Mouse (Mus musculus) cerebellum, adult 18-20 months (tissue): ENCODE measurements at regions not wholly inside any gene's neighbourhood (a gene's known extent, or its start where the extent isn't known, plus 50 kb on each side); places are given as distances from the start of the nearest gene placed in this dataset.

Experiments
- DNase-seq, 2 experiments: peaks; one replicate each; pipeline ENCODE4 v3.0.0; 2021

DNA sequence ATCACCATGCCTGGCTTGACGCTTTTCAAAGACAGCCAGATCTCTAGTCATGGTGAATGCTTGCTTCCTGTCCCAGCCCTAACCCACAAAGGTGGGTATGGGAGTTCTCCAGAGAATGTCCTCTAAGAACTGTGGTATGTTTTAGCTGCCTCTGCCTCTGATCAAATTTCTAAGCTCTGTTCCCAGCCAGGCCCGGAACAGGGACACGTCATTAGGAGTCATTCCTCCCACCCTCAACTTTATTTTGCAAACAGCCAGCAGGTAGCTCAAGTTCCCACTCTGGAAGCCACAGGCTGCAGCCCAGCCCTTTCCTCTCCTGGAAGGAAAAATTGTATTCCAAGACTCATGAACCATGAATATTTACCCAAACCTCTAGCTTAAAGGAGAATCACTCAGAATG, 117.2 kb downstream of the Zfp36l2 start:
- DNase-seq, result no peak

DNA sequence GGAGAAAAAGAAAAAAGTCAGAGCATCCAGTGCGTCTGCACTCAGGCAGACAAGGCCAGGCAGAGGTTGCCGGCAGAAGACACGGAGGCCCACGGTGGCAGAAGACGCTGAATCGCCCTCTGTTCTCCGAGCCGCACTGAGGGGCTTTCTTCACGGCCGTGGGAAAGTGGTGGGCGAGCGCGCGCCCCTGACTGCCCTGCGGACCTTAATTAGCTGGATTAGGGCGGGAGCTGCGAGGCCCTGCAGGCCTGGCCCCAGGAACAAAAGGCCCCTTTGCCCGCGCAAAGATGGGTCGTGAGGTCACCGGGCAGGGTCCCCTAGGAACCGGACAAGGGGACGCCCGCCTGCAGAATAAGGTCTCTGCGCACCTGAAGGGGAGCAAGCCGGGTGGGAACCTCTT, 120.6 kb downstream of the Zfp36l2 start:
- no peak for DNase-seq

DNA sequence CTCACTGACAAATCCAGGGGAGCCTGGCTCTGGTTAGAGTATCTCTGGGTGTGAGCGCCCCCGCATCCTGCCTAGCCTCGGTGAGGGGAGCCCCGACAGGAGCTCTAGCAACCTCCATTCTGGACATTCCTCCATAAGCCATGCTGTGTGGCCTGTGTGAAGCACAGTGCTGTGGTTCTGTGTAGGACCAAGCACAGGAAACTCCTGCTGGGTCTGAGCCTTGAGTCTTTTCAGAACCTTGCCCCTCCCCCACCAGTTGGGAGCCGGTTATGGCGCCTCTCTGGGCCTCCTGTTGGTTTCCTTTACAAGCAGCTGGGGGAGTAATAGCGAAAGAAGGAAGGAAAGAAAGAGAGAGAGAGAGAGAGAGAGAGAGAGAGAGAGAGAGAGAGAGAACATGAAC, 124.0 kb downstream of the Zfp36l2 start:
- no peak for DNase-seq

DNA sequence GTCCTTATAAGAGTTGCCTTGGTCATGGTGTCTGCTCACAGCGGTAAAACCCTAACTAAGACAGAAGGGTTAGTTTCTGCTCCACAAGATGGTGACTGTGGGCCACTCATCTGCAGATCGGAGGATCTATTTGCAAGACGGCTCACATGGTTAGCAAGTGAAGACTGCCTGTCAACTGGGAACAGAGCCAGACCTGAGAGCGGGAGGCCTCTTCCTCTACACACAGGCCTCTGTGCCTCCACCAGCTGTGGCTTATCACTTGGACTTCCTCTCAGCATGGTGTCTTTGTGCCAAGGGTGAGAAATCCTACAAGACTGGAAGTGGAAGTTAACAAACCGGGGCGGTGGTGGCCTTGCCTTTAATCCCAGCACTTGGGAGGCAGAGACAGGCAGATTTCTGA, 126.1 kb downstream of the Zfp36l2 start:
- DNase-seq, result no peak

DNA sequence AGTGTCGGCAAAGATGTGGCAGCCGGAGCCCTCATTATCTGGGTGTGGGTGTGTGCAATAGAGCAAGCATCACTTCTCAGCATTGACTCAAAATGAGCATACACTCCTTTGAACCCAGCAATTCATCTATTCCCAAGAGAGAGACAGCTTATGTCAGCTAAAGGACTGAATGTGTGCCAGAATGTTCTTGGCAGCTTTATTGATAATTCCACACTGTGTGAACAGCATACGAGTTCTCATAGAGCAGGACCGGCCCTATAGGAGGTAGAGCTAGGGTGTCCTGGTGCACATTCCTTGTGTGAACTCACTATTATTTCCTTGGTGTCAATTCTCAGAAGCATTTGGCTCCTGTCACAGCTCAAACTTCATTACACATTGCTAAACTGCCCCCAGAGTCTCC, 131.3 kb downstream of the Zfp36l2 start:
- DNase-seq, result no peak

DNA sequence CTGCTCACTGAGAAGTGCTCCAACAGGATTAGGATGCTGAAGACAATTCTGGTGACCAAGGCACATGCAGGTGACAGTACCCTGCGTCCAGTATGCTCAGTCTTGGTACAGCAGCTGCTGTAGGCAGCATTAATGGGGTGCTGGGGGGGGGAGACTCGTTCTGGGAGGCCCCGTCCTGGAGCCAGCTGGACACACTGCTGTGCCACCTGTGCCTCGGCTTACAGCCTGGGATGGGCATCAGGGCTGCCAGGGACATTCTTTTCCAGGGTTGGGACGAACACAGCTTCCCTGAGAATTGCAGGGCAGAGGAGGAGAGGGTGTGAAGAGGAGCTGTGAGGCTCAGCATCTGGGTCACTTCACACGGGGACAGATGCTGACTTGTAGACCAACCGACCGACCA, 135.3 kb downstream of the Zfp36l2 start:
- DNase-seq, result no peak

DNA sequence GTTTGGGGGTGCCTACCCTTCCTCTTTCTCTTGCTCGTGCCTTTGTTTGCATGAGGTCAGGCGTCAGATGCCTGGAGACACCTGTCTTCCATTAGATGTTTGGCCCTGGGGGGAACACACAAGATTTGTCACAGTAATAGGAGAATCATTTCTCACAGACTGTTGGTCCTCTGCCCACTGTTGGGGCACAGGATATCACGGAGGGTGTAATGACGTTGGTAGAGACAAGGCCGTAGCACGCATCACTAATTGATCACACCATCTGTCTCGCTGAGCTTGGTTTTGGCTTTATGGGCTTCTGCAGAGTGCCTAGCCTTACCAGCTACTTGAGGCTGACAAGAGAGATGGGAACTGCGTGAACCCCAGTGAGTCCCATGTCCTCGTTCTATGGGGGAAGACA, 136.5 kb downstream of the Zfp36l2 start:
- no peak for DNase-seq

DNA sequence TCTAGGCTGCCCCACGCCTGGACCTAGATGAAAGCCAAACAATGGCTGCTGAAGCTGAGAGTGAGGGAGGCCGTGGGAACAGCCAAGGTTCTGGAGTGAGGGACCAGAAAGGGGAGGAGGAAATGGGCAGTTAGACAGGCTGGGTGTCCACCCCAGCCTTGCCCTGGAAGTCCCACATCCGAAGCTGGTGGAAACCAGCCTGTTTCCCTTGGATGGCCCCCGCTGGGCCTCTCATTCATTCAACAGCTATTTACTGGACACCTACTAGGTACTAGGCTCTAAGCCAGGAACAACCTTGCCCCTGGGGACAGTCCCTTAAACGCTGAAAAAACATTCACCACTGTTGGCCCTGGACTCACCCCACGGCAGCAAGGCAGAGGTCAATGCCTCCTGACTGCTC, 139.2 kb downstream of the Zfp36l2 start:
- no peak for DNase-seq

DNA sequence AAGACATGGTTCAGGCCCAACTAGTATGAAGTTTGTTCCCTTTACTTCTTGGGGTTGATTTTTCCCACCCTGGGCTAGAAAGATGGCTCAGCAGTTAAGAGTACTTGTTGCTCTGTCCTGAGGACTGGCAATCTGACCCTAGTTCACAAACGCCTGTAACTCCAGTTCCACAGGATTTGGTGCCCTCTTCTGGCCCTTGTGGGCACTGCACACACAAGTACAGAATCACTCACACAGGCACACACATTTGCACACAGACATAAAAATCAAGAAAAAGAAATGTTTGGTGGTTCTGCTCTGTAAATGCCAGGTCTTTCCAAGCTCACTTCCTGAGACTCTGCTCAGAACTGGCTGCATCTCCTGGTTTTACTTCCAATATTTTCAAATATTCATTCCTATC, 140.2 kb downstream of the Zfp36l2 start:
- DNase-seq, result no peak

DNA sequence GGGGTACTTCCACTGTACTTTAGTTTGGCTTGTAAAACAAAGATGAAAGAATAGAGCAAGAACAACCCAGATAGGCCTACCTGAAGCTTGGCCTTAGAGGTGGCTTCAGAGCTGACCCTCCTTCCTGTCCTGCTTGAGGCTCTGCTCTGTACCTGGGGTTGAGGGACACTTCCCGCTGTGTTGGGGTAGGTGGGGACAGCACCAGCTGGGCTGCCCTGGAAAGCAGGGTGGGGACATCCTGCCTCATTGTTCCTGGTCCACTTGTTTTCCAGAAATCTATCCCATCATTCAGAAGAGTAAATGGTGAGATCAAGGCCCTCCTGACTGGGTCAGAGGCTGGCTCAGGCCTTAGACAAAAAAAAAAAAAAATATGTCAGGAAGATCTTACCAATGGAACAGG, 141.9 kb downstream of the Zfp36l2 start:
- no peak for DNase-seq

DNA sequence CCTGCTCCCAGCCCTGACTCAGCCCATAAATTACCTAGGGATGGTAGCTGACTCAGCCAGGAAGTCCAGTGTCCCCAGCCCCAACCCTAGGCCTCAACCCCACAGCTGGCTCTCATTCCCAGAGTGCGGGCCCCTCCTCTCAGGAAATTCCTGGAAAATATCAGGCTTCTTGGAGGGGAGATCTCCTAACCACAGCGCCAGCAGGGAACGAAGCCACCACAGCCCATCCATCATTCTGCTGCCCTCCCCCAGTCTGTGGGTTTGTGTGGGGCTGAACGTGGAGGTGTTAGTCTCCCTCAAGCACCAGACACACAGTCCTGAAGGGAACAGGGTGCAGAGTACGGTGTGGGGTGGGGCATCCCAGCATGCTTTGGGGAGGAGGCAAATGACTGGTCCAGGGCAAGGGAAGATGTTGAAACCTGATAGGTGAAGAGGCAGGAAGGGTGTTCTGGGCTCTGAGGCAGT, 143.2 kb downstream of the Zfp36l2 start:
- DNase-seq, result no peak

DNA sequence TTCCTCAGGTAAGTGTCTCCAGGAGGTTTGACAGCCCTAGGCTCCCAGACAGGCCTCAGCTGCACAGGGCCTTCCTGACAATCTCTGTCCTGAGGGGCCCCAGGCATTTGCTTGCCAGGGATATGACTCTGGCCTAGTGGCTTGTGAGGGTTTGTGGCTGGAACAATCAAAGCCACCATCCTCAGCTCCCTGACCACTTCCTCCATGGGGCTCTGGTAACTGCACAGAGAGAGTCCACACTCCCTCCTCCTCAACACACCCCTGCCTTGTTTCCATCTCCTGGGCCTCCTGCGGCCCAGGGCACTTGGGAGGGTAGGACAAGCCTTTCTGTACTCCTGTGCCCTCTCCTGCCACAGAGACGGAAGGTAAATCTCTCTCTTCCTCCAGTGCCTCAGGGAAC, 144.6 kb downstream of the Zfp36l2 start:
- DNase-seq, result no peak

DNA sequence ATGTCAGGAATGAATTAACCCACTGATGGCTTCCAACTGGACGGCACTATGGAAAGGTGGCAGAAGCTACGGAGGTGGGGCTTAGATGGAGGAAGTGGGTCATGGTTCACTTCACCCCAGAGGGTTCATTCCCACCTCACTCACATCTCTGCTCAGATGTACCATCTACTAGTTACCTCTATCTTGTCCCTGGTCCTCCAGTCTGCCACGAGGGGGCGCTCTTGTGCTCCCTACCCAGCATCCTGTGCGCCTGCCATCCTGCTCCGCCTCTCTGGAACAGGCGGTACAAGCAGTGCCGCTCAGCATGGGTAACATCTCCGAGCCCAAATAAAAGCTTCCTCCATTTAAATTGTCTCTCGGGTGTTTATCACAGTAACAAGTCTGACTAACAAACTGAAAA, 148.3 kb downstream of the Zfp36l2 start:
- no peak for DNase-seq

DNA sequence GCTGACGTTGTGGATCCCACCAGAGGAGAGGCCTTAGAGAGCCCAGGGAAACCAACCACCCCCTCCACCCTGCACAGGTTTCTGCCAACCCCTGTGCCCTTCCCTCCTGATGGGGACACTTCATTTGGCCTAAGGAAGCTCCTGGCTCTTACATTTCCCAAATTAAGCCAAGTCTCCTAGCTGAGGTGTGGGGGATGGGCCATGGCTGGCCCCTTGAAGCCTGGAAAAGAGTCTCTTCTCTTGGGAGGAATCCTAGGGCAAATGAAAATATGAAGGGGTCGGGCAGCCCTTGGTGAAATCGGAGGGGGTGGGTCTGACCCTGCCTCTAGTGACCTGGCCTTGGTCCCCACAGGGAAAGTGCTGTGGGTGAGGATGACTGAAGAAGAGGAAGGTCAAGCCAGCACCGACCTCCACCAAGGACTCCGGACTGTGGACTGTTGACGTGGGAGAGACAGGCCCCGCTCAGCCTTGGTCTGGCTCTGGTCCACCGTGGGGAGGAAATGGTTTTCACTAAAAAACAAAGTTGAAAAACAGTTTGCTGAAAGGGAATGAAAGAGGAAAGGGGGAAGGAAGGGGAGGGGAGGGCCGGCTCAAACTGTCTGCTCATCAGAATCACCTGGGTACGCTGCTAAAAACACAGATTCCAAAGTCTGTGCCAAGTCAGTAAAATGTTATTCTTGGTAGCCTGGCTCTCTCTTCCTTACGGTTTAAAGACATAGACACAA, 150.0 kb downstream of the Zfp36l2 start:
- no peak for DNase-seq

DNA sequence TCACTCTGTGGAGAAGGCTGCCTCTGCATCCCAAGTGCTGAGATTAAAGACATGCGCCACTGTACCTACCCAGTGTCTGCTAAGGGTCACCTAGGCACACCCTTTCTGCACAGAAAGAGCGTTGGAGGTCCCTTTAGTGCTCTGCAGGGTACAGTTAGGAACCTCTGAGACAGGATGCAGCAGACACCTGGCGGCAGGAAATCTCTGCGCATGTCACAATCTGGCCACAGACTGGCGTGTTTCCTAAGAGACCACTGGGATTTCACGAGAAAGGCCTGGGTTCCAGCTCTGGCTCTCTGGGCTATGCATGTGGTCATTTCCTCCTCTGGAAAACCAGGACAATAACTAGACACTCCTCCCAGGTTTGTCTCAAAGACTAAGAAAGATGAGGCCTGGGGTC, 151.7 kb downstream of the Zfp36l2 start:
- no peak for DNase-seq

DNA sequence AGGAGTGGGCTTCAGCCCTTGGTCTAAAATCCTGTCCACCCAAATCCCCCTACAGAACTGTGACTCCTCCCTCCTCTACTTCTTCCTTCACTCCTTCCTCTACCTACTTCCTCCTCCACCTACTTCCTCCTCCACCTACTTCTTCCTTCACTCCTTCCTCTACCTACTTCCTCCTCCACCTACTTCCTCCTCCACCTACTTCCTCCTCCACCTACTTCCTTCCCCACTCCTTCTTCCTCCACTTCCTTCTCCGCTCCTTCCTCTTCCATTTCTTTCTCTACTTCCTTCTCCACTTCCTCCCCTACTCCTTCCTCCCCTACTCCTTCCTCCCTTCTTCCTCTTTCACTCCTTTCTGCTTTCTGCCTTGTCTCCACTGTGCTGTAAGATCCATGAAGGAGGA, 152.9 kb downstream of the Zfp36l2 start:
- no peak for DNase-seq

DNA sequence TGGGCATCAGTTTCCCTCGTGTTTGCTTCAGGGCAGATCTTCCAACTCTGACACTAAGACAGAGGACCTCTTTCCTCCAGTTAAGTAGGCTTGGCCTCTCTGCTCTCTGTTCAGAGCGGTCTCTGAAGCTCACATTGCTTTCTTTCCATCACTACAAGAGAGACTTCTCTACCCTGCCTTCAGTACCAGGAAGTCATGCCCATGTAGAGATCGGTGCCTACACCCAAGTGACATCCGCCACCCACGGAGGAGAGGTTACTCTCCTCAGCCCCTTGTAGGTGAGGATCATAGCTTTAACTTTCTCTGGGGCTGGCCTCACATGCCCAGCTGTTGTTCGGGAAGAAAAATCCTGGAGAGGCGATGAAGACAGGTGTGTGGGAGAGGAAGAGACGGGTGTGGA, 155.3 kb downstream of the Zfp36l2 start:
- no peak for DNase-seq

DNA sequence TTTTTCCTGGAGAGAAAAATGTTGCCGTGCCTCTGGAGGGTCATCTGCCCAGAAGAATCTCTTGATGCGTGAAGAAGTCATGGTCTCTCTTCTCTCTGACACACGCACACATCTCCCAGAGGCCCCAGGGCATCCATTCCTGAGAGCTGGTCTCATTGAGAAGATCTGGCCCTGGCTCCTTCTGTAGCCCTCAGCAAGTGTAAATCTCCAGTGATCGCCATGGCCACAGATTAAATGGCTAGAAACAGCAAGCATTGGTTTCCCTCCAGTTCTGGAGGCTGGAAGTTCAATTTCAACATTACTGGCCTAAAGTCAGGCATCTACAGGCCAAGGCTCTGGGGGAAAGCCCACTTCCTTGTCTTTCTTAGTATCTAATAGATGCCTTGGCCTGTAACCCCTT, 155.9 kb downstream of the Zfp36l2 start:
- DNase-seq, result no peak

DNA sequence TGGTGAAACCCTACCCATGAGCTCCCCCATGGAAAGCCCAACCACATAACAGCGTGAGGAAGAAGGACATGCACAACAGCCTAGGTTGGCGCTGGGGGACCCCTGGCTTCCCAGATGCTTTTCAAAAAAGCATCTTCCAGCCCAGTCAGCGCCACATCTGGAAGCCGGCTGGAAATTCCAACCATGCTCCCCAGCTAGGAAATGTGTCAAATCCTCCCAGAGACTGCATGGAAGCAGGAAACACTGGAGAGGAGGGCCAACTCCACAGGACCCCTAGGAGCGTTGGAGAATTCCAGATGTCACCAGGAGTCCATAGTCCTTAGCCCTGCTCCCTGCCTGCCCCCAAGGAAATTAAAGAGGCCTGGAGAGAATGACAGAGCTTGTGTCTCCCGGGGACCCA, 156.4 kb downstream of the Zfp36l2 start:
- no peak for DNase-seq

DNA sequence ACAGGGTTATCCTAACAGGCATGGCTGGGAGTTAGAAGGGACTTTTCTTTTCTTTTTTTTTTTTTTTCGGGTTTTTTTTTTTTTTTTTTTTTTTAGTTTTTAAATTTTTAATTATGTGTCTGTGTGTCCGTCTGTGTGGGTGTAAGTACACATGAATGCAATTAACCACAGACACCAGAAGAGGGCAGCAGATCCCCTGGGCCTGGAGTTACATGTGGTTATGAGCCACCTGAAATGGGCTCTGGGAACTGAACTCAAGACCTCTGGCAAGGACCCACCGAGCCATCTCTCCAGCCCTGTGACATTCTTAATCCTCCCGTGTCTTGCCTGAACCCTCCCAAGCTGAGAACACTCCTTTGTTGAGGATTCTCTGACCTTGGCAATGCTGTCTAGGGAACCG, 157.0 kb downstream of the Zfp36l2 start:
- no peak for DNase-seq

DNA sequence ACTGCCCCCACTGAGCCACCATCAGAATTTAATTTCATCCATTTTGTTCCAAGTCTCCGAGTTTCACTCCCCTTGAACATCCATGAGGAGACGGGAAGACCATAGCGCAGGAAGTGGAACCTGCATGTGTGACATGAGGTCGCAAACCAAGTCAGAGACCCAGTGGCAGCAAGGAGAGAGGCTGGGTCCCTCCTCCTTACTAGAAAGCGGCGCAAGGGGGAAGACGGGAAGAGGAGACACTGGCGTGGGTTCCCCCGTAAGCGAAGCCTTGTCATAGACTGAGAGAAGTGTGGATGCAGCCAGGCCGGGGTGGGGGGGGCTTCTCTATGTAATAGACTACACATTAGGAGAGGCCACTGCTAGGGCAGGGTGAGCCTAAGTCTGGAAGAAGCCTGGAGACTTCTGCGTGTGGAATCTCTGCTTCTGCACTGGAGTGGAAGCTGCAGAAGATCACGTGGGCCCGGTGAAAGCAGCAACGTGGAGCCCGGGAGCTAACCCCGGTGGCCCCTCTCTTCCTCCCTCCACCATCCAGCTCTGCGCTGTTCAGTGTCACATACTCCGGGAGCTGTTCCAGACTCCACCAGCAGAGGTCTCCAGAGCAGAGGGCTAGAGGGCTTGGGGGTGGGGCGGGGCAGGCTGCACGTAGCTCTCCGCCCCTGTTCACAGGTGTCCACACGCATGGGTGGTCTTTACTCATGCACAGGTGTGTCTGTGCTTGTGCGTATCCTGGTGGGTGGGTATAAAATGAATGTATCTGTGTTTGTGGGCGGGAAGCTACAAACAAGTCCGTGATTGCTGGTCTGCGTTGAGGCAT, 159.4 kb downstream of the Zfp36l2 start:
- DNase-seq, result peak; percentile 73 to 76

DNA sequence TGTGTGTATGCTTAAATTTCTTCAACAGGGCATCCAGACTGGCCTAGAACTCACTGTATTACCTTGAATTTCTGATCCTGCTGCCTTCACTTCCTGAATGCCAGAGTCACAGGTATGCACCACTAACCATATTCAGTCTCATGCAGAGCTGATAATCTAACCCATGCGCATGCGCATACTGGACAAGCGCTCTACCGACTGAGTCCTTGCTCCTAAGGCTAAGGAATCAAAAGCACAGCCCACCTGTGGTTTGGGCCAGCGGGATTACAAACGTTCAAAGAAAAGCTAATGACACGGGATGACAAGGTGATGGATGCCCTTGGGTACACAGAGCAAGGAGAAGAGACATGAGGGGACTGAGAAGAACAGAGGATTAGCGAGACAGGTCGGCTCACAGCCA, 160.5 kb downstream of the Zfp36l2 start:
- no peak for DNase-seq

DNA sequence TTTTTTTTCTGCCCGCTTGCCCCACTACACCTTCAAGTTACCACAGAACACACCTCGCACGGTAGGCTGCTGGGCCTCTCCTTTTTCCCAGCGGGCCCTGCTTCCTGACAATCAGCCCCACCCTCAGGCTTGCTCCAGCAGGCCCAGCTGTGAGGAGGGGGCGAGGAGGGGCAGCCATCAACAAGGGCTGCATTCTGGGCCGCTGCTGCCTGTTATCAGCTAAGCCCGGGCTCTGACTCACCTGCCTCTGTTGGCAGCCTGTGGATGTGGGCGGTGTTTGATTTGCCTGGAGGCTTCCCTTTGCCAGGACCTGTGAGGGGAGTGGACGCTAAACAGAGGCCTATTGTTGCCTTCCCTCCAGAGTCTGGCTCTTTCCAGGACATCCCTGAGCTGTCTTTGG, 161.6 kb downstream of the Zfp36l2 start:
- peak in 1 of 2 experiments; percentile 12 for DNase-seq

DNA sequence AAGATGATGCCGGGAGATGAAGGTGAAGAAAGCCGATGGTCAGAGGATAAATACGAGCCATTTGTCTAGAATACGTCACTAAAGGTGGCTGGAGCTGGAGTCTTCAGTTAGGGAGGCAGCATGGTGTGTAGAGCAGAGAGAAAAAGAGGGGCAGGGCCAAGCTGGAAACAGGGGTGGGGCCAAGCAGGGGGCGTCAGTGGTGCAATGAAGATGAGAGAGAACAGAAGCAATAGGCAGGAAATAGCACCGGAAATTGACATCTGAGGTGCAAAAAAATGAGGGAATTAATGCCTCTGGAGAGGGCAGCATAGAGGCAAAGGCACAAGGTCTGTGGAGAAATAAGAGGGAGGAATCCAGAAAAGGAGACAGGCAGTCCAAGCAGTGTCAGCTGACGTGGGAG, 165.4 kb downstream of the Zfp36l2 start:
- no peak for DNase-seq

DNA sequence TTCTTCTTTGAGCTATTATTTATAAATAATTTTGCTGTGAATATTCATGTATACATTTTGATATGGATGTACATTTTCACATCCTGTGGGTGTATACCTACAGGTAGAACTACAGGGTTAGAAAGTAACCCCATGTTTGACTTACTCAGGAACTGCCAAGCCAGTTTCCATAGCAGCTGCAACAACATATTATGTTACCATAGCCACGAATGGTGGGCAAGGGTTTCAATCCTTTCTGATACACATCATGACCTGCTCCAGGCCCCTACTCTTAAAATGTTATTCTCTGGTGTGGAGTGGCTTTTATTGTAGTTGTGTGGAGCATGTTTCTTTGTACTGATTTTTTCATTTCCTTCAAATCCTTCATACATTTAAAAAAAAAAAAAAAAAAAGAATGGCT, 168.9 kb downstream of the Zfp36l2 start:
- DNase-seq, result no peak
